Mouse (Mus musculus) heart, embryonic 13.5 days (tissue): ENCODE results near the gene Dlg1. TPM values are rescaled to one million over a fixed set of nuclear protein-coding genes. Genes with fewer than 3 reads are reported as not detected.
A peak's percentile ranks its signal among the peaks of the same experiment; 100 is the strongest.

Experiments
- ATAC-seq: fragments of 200-750 bp; cut with Nextera tagmentation; 2 replicates; pipeline ENCODE4 v1.8.0; 2017; ENCODE audit warnings: moderate TSS enrichment; ENCODE audit not compliant: insufficient number of reproducible peaks, low FRiP score, low TSS enrichment; ENCODE audit errors: extremely low read depth
- H3K27ac ChIP-seq: fragments of 300-500 bp; sonication (generic); replicated peaks from 2 replicates; pipeline ENCODE4 v1.5.1; 2015; ENCODE audit warnings: moderate library complexity, mild to moderate bottlenecking, inconsistent platforms
- H3K27me3 ChIP-seq: fragments of 300-500 bp; sonication (generic); replicated peaks from 2 replicates; pipeline ENCODE4 v1.6.1; 2015; ENCODE audit warnings: mild to moderate bottlenecking, inconsistent platforms
- H3K36me3 ChIP-seq: fragments of 300-500 bp; sonication (generic); 2 replicates; pipeline ENCODE4 v1.6.1; 2015; ENCODE audit warnings: mild to moderate bottlenecking, inconsistent platforms
- H3K4me1 ChIP-seq: fragments of 300-500 bp; sonication (generic); 2 replicates; pipeline ENCODE4 v1.6.1; 2015; ENCODE audit warnings: inconsistent platforms
- H3K4me2 ChIP-seq: fragments of 300-500 bp; sonication (generic); 2 replicates; pipeline ENCODE4 v1.6.1; 2015; ENCODE audit warnings: inconsistent platforms, mild to moderate bottlenecking, moderate library complexity
- H3K4me3 ChIP-seq: fragments of 300-500 bp; sonication (generic); 2 replicates; pipeline ENCODE4 v1.5.1; 2015; ENCODE audit warnings: moderate library complexity, mild to moderate bottlenecking, inconsistent platforms
- H3K9ac ChIP-seq: fragments of 300-500 bp; sonication (generic); 2 replicates; pipeline ENCODE4 v1.6.1; 2015; ENCODE audit warnings: inconsistent platforms, mild to moderate bottlenecking, moderate library complexity
- H3K9me3 ChIP-seq: fragments of 300-500 bp; sonication (generic); 2 replicates; pipeline ENCODE4 v1.6.1; 2016; ENCODE audit warnings: inconsistent platforms
- WGBS: fragments of 180-500 bp; shearing (Covaris S2); methylation state at CpG from one replicate; pipeline ENCODE4 v1.1.7; 2015; ENCODE audit warnings: mixed read lengths; 5-methylcytosine and 5-hydroxymethylcytosine counted together
- polyA plus RNA-seq: library from polyadenylated mRNA; unstranded; fragments of >200 nt; fragmentation: Nextera tagmentation; extraction: Ambion mirVana; gene quantifications from 2 replicates; pipeline ENCODE4 v1.2.1, GENCODE M21; 2015

Dlg1 gene
- polyA plus RNA-seq, 1 experiment from 2014 or later = 12.4 TPM

GRCm38 (mm10) chr16:31631046-31631445, 32.2 kb upstream of the Dlg1 start:
- H3K27ac ChIP-seq = no peak overlapping the region
- H3K9me3 ChIP-seq = no peaks in the 10 kb centered on the region
- no peak for ATAC-seq
- no peaks in the 10 kb centered on the region for H3K36me3 ChIP-seq
- WGBS = 66% methylated on average over 3 of the region's 3 CpGs
- no peak overlapping the region for H3K4me2 ChIP-seq
- no peak overlapping the region for H3K9ac ChIP-seq
- H3K27me3 ChIP-seq = no peaks in the 10 kb centered on the region
- no peak overlapping the region for H3K4me3 ChIP-seq
- H3K4me1 ChIP-seq = no peaks in the 10 kb centered on the region

GRCm38 (mm10) chr16:31634371-31634770, 28.9 kb upstream of the Dlg1 start:
- H3K27ac ChIP-seq = no peak overlapping the region
- no peaks in the 10 kb centered on the region for H3K36me3 ChIP-seq
- WGBS = 94% methylated on average over 4 of the region's 4 CpGs
- H3K9ac ChIP-seq = no peak overlapping the region
- no peak overlapping the region for H3K4me3 ChIP-seq
- H3K27me3 ChIP-seq = no peaks in the 10 kb centered on the region
- no peak for ATAC-seq
- no peak overlapping the region for H3K4me2 ChIP-seq
- peaks cover 8% of the 10 kb centered on the region for H3K4me1 ChIP-seq
- no peaks in the 10 kb centered on the region for H3K9me3 ChIP-seq

DNA sequence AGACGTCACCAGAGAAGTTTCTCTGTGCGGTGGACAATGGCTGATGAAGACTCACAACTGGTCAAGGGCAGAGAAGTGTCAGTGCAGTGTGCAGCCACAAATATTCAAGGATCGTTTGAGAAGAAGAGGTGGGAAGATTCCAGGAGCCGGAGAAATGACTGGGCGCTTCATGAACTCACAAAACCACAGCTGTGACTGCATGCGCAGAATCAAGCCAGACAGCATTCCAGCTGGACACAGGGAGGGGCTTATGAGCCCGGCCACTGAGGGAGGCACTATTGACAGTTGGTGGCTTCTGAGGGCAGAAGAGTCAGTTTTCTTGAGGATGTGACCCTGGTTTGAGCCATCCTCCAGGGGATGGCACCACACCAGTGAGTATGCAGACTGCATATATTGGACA, 24.9 kb upstream of the Dlg1 start:
- Histone ChIP-seq H3K9ac (peak overlapping the region; percentile 33; the same call in 1 of the 2 replicates), H3K27me3 (no peaks in the 10 kb centered on the region), H3K36me3 (no peaks in the 10 kb centered on the region), H3K4me2 (peak overlapping the region; percentile 31; the same call in 1 of the 2 replicates), H3K4me1 (peaks cover 18% of the 10 kb centered on the region), H3K27ac (peak overlapping the region; percentile 26; the same call in 1 of the 2 replicates), H3K9me3 (no peaks in the 10 kb centered on the region), H3K4me3 (no peak overlapping the region)
- no peak for ATAC-seq
- WGBS = 42% methylated on average over 7 of the region's 7 CpGs

GRCm38 (mm10) chr16:31639946-31640345, 23.3 kb upstream of the Dlg1 start:
- Histone ChIP-seq H3K27me3 (no peaks in the 10 kb centered on the region), H3K9ac (no peak overlapping the region), H3K36me3 (no peaks in the 10 kb centered on the region), H3K9me3 (no peaks in the 10 kb centered on the region), H3K4me2 (no peak overlapping the region), H3K4me3 (no peak overlapping the region), H3K4me1 (peaks cover 18% of the 10 kb centered on the region), H3K27ac (no peak overlapping the region)
- no peak for ATAC-seq
- 54% methylated on average over 4 of the region's 4 CpGs for WGBS

- H3K9ac ChIP-seq = no peak overlapping the region
- 51% methylated on average over 4 of the region's 4 CpGs for WGBS
- no peak for ATAC-seq
- no peak overlapping the region for H3K4me3 ChIP-seq
- H3K4me1 ChIP-seq = peaks cover 18% of the 10 kb centered on the region
- no peak overlapping the region for H3K27ac ChIP-seq
- H3K36me3 ChIP-seq = no peaks in the 10 kb centered on the region
- no peaks in the 10 kb centered on the region for H3K27me3 ChIP-seq
- no peak overlapping the region for H3K4me2 ChIP-seq
- H3K9me3 ChIP-seq = no peaks in the 10 kb centered on the region
Measured at GRCm38 (mm10) chr16:31641776-31642175, 21.5 kb upstream of the Dlg1 start.

GRCm38 (mm10) chr16:31647221-31647620, 16.0 kb upstream of the Dlg1 start:
- H3K27ac ChIP-seq = no peak overlapping the region
- no peak overlapping the region for H3K4me2 ChIP-seq
- no peak for ATAC-seq
- 51% methylated on average over 7 of the region's 7 CpGs for WGBS
- no peak overlapping the region for H3K4me3 ChIP-seq
- no peak overlapping the region for H3K9ac ChIP-seq
- no peaks in the 10 kb centered on the region for H3K27me3 ChIP-seq
- no peaks in the 10 kb centered on the region for H3K36me3 ChIP-seq
- H3K9me3 ChIP-seq = no peaks in the 10 kb centered on the region
- H3K4me1 ChIP-seq = peaks cover 12% of the 10 kb centered on the region

GRCm38 (mm10) chr16:31650788-31651187, 12.5 kb upstream of the Dlg1 start:
- Histone ChIP-seq H3K4me2 (peak overlapping the region; percentile 40), H3K9me3 (no peaks in the 10 kb centered on the region), H3K27ac (no peak overlapping the region), H3K4me3 (no peak overlapping the region), H3K4me1 (peaks cover 12% of the 10 kb centered on the region), H3K27me3 (no peaks in the 10 kb centered on the region), H3K9ac (peak overlapping the region; percentile 37; the same call in 1 of the 2 replicates), H3K36me3 (no peaks in the 10 kb centered on the region)
- ATAC-seq = no peak
- WGBS = 25% methylated on average over 6 of the region's 6 CpGs

DNA sequence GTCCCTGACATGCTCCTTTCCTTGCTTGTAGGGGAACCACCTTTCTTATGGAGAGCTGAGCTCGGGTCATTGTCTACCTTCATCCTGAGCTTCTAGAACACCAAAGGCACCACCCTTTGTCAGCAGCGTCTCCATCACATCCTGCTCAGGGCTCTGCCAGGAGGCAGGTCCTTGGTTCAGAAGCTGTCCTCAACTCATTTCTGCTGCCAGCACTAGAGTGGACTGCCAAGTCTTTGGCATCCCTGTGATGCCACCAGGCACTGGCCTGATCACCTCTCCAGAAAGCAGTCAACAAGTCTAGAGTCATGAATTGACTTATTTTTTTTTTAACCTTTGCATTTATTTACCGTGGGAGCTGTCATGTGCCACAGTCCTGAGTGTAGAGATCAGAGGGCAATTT, 11.7 kb upstream of the Dlg1 start:
- no peak overlapping the region for H3K9ac ChIP-seq
- no peak for ATAC-seq
- no peaks in the 10 kb centered on the region for H3K9me3 ChIP-seq
- H3K4me1 ChIP-seq = peaks cover 12% of the 10 kb centered on the region
- H3K4me2 ChIP-seq = no peak overlapping the region
- no peak overlapping the region for H3K27ac ChIP-seq
- H3K27me3 ChIP-seq = no peaks in the 10 kb centered on the region
- WGBS = 70% methylated on average over 3 of the region's 3 CpGs
- H3K4me3 ChIP-seq = no peak overlapping the region
- H3K36me3 ChIP-seq = no peaks in the 10 kb centered on the region

- no peak overlapping the region for H3K4me3 ChIP-seq
- no peaks in the 10 kb centered on the region for H3K36me3 ChIP-seq
- ATAC-seq = no peak
- H3K27me3 ChIP-seq = no peaks in the 10 kb centered on the region
- no peaks in the 10 kb centered on the region for H3K9me3 ChIP-seq
- no peak overlapping the region for H3K4me2 ChIP-seq
- 68% methylated on average over 9 of the region's 9 CpGs for WGBS
- no peak overlapping the region for H3K27ac ChIP-seq
- peaks cover 12% of the 10 kb centered on the region for H3K4me1 ChIP-seq
- no peak overlapping the region for H3K9ac ChIP-seq
Measured at GRCm38 (mm10) chr16:31652115-31652843, 11.0 kb upstream of the Dlg1 start.

- H3K4me2 ChIP-seq = no peak overlapping the region
- H3K9ac ChIP-seq = no peak overlapping the region
- peaks cover 12% of the 10 kb centered on the region for H3K4me1 ChIP-seq
- H3K27ac ChIP-seq = no peak overlapping the region
- H3K9me3 ChIP-seq = no peaks in the 10 kb centered on the region
- no peaks in the 10 kb centered on the region for H3K27me3 ChIP-seq
- 82% methylated on average over 5 of the region's 5 CpGs for WGBS
- H3K4me3 ChIP-seq = no peak overlapping the region
- H3K36me3 ChIP-seq = no peaks in the 10 kb centered on the region
- no peak for ATAC-seq
Measured at GRCm38 (mm10) chr16:31653616-31654015, 9.6 kb upstream of the Dlg1 start.

DNA sequence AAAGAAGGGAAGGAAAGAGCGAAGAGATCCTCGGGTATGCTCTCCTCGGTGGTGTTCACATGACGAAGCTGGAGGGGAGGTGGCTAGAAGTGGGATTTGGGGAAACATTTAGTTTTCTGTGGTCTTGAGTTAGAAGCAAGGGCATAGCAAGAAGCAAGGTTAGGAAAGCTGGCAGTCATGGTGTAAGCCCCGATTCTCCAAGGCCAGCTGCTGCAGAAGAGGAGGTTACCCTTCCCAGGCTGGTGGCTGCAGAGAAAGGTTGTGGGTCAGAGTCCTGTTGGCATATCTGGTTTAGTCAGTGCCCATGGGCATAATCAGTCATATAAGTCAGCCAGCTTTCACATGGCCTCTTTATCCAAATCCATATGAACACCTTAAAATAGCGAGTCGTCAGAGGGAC, 9.2 kb upstream of the Dlg1 start:
- Histone ChIP-seq H3K36me3 (no peaks in the 10 kb centered on the region), H3K9ac (no peak overlapping the region), H3K27ac (no peak overlapping the region), H3K4me2 (no peak overlapping the region), H3K9me3 (no peaks in the 10 kb centered on the region), H3K27me3 (no peaks in the 10 kb centered on the region), H3K4me1 (peaks cover 14% of the 10 kb centered on the region), H3K4me3 (no peak overlapping the region)
- no peak for ATAC-seq
- 80% methylated on average over 7 of the region's 7 CpGs for WGBS

DNA sequence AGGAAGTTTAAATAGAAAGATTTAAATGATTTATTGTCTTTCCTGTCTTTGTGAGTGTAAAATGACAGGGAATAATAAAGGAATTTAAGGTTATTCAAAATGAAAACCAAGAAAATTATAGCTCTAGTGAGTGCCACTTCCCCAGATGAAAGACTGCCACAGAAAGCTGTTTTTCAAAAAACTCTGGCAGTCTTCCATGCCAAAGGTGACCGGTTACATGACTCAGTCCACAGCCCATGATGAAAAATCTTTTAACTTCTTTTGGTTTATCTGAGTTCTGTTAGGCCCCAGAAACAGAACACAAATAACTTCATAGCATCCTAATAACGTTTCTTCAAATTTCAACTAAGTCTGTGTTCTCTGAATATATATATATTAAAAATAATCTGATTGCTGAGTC, 7.7 kb upstream of the Dlg1 start:
- Histone ChIP-seq H3K36me3 (no peaks in the 10 kb centered on the region), H3K9ac (no peak overlapping the region), H3K4me2 (no peak overlapping the region), H3K27ac (no peak overlapping the region), H3K9me3 (no peaks in the 10 kb centered on the region), H3K27me3 (0 out of 2 replicates have a peak, but pooled peaks cover under 1% of the 10 kb centered on the region), H3K4me3 (no peak overlapping the region), H3K4me1 (peaks cover 16% of the 10 kb centered on the region)
- WGBS = 71% methylated on average over 2 of the region's 2 CpGs
- no peak for ATAC-seq
